Mouse (Mus musculus) stomach, embryonic 16.5 days (tissue): Measurements from ENCODE around the gene Gsg1l. TPM values are rescaled to one million over a fixed set of nuclear protein-coding genes. Genes with fewer than 3 reads are reported as not detected.

ENCODE experiments used
- ATAC-seq: fragments of 200-750 bp; cut with Nextera tagmentation; 2 replicates; pipeline ENCODE4 v1.8.0; 2017; ENCODE audit warnings: moderate number of reproducible peaks, moderate TSS enrichment; ENCODE audit not compliant: insufficient read depth, low FRiP score
- H3K27ac ChIP-seq: fragments of 300-500 bp; sonication (generic); 2 replicates; pipeline ENCODE4 v1.5.1; 2014; ENCODE audit warnings: low read length
- H3K27me3 ChIP-seq: fragments of 300-500 bp; sonication (generic); 2 replicates; pipeline ENCODE4 v1.6.1; 2014; ENCODE audit warnings: low read length, control low read depth, mixed read lengths; ENCODE audit not compliant: control insufficient read depth, insufficient read depth
- H3K36me3 ChIP-seq: fragments of 300-500 bp; sonication (generic); 2 replicates; pipeline ENCODE4 v1.6.1; 2014; ENCODE audit warnings: low read length; ENCODE audit not compliant: control insufficient read depth, insufficient read depth
- H3K4me1 ChIP-seq: fragments of 300-500 bp; sonication (generic); 2 replicates; pipeline ENCODE4 v1.6.1; 2014; ENCODE audit warnings: low read length, control low read depth, mixed read lengths; ENCODE audit not compliant: control insufficient read depth, insufficient read depth
- H3K4me2 ChIP-seq: fragments of 300-500 bp; sonication (generic); 2 replicates; pipeline ENCODE4 v1.6.1; 2014; ENCODE audit warnings: low read depth, low read length, mixed read lengths
- H3K4me3 ChIP-seq: fragments of 300-500 bp; sonication (generic); replicated peaks from 2 replicates; pipeline ENCODE4 v1.5.1; 2014; ENCODE audit warnings: mild to moderate bottlenecking, low read length
- H3K9ac ChIP-seq: fragments of 300-500 bp; sonication (generic); 2 replicates; pipeline ENCODE4 v1.6.1; 2014; ENCODE audit warnings: low read length
- H3K9me3 ChIP-seq: fragments of 300-500 bp; sonication (generic); replicated peaks from 2 replicates; pipeline ENCODE4 v1.6.1; 2016; ENCODE audit warnings: low read length, control low read depth; ENCODE audit not compliant: control insufficient read depth
- WGBS: fragments of 180-500 bp; shearing (Covaris S2); extraction: QIAGEN DNeasy Blood & Tissue Kit; methylation state at CpG from one replicate; pipeline ENCODE4 v1.1.7; 2014; 5-methylcytosine and 5-hydroxymethylcytosine counted together
- polyA plus RNA-seq: library from polyadenylated mRNA; unstranded; fragments of >200 nt; fragmentation: Nextera tagmentation; extraction: Ambion mirVana; gene quantifications from 2 replicates; pipeline ENCODE4 v1.2.1, GENCODE M21; 2015

Gsg1l gene
- polyA plus RNA-seq, 1 experiment from 2014 or later = 0.77 TPM

DNA sequence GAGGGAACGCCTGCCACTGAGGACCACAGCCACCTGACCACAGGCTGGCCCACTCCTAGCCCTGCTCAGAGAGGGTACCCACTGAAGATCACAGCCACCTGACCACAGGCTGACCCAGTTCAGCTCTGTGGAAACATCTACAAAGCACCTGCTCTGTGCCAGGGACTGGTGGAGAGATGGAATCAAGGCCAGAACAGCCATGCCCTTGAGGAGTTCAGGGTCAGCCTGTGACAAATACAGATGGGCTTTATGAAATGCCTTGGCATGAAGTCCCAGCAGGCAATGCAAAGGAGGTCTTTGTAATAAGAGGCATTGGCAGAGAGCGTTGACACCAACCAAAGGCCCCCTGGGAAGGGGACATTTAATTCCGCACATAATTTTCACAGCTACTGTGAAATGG, 93.9 kb downstream of the Gsg1l start:
- H3K27ac ChIP-seq = no peak overlapping the region
- no peak overlapping the region for H3K4me3 ChIP-seq
- no peak for ATAC-seq
- H3K27me3 ChIP-seq = no peaks in the 10 kb centered on the region
- WGBS = 85% methylated on average over 3 of the region's 3 CpGs
- no peaks in the 10 kb centered on the region for H3K9me3 ChIP-seq
- H3K36me3 ChIP-seq = no peaks in the 10 kb centered on the region
- H3K4me2 ChIP-seq = no peak overlapping the region
- H3K4me1 ChIP-seq = no peaks in the 10 kb centered on the region
- no peak overlapping the region for H3K9ac ChIP-seq

- H3K4me3 ChIP-seq = no peak overlapping the region
- H3K9me3 ChIP-seq = no peaks in the 10 kb centered on the region
- H3K27me3 ChIP-seq = no peaks in the 10 kb centered on the region
- no peak overlapping the region for H3K4me2 ChIP-seq
- 75% methylated on average over 3 of the region's 3 CpGs for WGBS
- H3K9ac ChIP-seq = no peak overlapping the region
- ATAC-seq = no peak
- H3K4me1 ChIP-seq = no peaks in the 10 kb centered on the region
- no peaks in the 10 kb centered on the region for H3K36me3 ChIP-seq
- no peak overlapping the region for H3K27ac ChIP-seq
These were observed 95.1 kb downstream of the Gsg1l start for GRCm38 (mm10) chr7:125987117-125987516.

GRCm38 (mm10) chr7:125985565-125985964, 96.6 kb downstream of the Gsg1l start:
- no peak overlapping the region for H3K4me2 ChIP-seq
- no peaks in the 10 kb centered on the region for H3K27me3 ChIP-seq
- WGBS = 64% methylated on average over 10 of the region's 10 CpGs
- H3K36me3 ChIP-seq = no peaks in the 10 kb centered on the region
- no peak overlapping the region for H3K27ac ChIP-seq
- no peak for ATAC-seq
- no peak overlapping the region for H3K4me3 ChIP-seq
- no peaks in the 10 kb centered on the region for H3K9me3 ChIP-seq
- no peak overlapping the region for H3K9ac ChIP-seq
- no peaks in the 10 kb centered on the region for H3K4me1 ChIP-seq

DNA sequence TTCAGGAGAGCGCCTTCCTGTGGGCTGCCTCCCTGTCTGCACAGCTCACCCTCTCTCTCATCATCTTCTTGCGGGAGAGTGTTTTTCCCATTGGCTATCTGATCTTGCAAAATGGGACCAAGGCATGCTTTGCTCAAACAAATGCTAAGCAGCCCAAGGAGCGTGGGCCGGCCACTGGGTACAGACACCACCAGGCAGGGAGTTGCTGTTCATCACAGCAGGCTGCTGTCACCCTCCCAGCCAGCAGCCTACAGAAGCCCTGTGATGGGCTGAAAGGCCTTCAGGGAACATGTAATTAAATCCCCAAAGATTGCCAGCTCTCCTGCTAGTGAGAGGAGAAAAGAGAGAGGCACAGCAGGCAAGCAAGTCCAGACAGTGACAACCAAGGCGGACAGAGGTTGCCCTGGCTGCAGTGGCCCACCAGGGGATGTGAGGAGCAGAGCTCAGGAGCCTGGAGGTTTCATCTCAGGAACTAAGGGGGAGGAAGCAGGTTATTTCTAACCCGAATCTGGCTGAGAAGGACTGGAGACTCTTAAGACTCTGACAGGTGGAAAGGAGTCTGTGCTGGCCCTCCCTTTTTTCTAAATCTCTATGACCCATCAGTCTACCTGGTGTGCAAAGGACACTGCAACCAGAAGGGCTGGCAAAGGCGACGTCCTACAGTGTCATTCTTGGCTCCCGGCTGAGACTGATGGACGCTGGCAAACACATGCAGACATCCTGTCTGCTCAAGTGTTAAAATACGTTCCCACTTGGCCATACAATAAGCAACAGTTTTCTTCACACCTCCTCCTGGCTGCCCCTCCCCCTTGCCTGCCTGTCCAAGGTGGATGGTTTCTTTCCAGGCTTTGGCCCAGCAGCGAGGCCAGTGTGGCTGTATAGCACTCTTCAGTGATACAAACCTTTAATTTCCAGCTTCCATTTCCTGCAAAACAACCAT, 98.0 kb downstream of the Gsg1l start:
- no peaks in the 10 kb centered on the region for H3K9me3 ChIP-seq
- H3K4me3 ChIP-seq = no peak overlapping the region
- no peak overlapping the region for H3K27ac ChIP-seq
- no peaks in the 10 kb centered on the region for H3K36me3 ChIP-seq
- no peaks in the 10 kb centered on the region for H3K27me3 ChIP-seq
- H3K4me2 ChIP-seq = no peak overlapping the region
- WGBS = 39% methylated on average over 12 of the region's 12 CpGs
- H3K4me1 ChIP-seq = no peaks in the 10 kb centered on the region
- no peak overlapping the region for H3K9ac ChIP-seq
- no peak for ATAC-seq

GRCm38 (mm10) chr7:125979591-125979990, 102.6 kb downstream of the Gsg1l start:
- no peak overlapping the region for H3K9ac ChIP-seq
- H3K27ac ChIP-seq = no peak overlapping the region
- WGBS = 71% methylated on average over 8 of the region's 8 CpGs
- no peaks in the 10 kb centered on the region for H3K9me3 ChIP-seq
- H3K4me1 ChIP-seq = no peaks in the 10 kb centered on the region
- no peak overlapping the region for H3K4me3 ChIP-seq
- ATAC-seq = no peak
- no peaks in the 10 kb centered on the region for H3K36me3 ChIP-seq
- H3K27me3 ChIP-seq = no peaks in the 10 kb centered on the region
- H3K4me2 ChIP-seq = no peak overlapping the region

DNA sequence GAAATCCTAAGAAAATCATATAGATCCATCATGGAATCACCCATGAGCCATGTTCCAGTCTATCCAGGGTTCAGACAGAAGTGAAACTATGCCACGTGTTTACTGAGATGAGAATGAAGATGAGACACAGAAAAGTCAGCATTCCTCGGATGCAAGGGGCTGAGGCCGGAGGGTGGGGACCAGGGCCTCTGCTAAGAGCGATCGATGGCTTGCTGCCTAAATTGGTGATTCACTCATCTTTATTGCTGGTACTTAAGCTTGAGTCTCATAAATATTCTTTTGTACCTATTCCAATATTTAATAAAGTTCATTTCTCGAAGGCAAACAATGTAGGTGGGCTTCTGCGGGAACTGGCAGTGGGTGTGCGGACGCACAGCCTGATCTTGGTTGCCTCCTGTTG, 105.5 kb downstream of the Gsg1l start:
- no peaks in the 10 kb centered on the region for H3K9me3 ChIP-seq
- no peak for ATAC-seq
- H3K36me3 ChIP-seq = no peaks in the 10 kb centered on the region
- no peak overlapping the region for H3K4me2 ChIP-seq
- H3K9ac ChIP-seq = no peak overlapping the region
- H3K4me3 ChIP-seq = no peak overlapping the region
- no peaks in the 10 kb centered on the region; the same call in 1 of the 2 replicates for H3K4me1 ChIP-seq
- H3K27ac ChIP-seq = no peak overlapping the region
- no peaks in the 10 kb centered on the region for H3K27me3 ChIP-seq
- WGBS = 64% methylated on average over 9 of the region's 9 CpGs

GRCm38 (mm10) chr7:125975414-125975813, 106.8 kb downstream of the Gsg1l start:
- ATAC-seq = no peak
- Histone ChIP-seq H3K9me3 (no peaks in the 10 kb centered on the region), H3K4me1 (no peaks in the 10 kb centered on the region; the same call in 1 of the 2 replicates), H3K4me2 (no peak overlapping the region), H3K9ac (no peak overlapping the region), H3K4me3 (no peak overlapping the region), H3K27ac (no peak overlapping the region), H3K27me3 (no peaks in the 10 kb centered on the region), H3K36me3 (no peaks in the 10 kb centered on the region)
- WGBS = 67% methylated on average over 6 of the region's 6 CpGs

DNA sequence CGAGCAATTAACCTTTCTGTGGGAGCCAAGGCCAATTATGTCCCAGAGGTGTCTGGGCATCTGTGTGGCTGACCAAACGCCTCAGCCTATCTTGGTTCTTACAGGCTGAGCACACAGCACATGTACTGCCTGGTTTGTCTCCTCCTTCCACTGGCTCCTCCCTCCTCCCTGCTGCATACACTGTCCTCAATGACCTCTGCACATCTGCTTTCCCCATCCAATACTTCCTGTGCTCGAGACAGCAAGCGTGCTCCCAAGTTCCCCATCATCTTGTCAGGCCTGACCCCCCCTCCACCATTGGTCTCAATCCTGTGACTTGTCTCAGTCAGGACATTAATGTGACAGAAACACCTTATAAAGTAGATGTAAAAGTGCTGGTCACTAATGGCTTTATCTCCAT, 108.3 kb downstream of the Gsg1l start:
- no peaks in the 10 kb centered on the region for H3K27me3 ChIP-seq
- no peak overlapping the region for H3K4me2 ChIP-seq
- ATAC-seq = no peak
- H3K9ac ChIP-seq = no peak overlapping the region
- H3K9me3 ChIP-seq = no peaks in the 10 kb centered on the region
- no peak overlapping the region for H3K27ac ChIP-seq
- H3K4me3 ChIP-seq = no peak overlapping the region
- no peaks in the 10 kb centered on the region for H3K36me3 ChIP-seq
- H3K4me1 ChIP-seq = no peaks in the 10 kb centered on the region; the same call in 1 of the 2 replicates
- WGBS = 53% methylated on average over 4 of the region's 4 CpGs

- Histone ChIP-seq H3K4me1 (no peaks in the 10 kb centered on the region; the same call in 1 of the 2 replicates), H3K27me3 (no peaks in the 10 kb centered on the region), H3K4me3 (no peak overlapping the region), H3K36me3 (no peaks in the 10 kb centered on the region), H3K27ac (peak overlapping the region; percentile 23; the same call in 1 of the 2 replicates), H3K9me3 (no peaks in the 10 kb centered on the region), H3K9ac (no peak overlapping the region), H3K4me2 (no peak overlapping the region)
- 58% methylated on average over 6 of the region's 6 CpGs for WGBS
- no peak for ATAC-seq
These were observed 109.4 kb downstream of the Gsg1l start for GRCm38 (mm10) chr7:125972776-125973175.
